8 mouse cellular contexts compared by ENCODE assay signal in genomic region chr9:58440100-58440499, GRCm38 (mm10). TPM values are rescaled to one million over a fixed set of nuclear protein-coding genes. Genes with fewer than 3 reads are reported as not detected.
DNase-seq lines count a peak whose midpoint lies in the region; ATAC-seq and TF ChIP-seq lines count a peak whose summit lies in the region.

No protein-coding gene starts in this region.

- H3K4me2 ChIP-seq in midbrain, embryonic 14.5 days (ENCODE audit: low read length) = no peak overlapping the region

- DNase-seq in lung, postnatal 36 days = peak; percentile 23
- DNase-seq in lung, adult 2 months = no peak
- DNase-seq in cerebellum, adult 11 months = peak; percentile 41
- peak; percentile 72 for DNase-seq in gastrocnemius, postnatal 25 days
- DNase-seq in midbrain, embryonic 14.5 days = no peak
- DNase-seq in kidney, adult 11 months = no peak
- DNase-seq in lung, postnatal 14 days = no peak
- DNase-seq in liver = no peak

- H3K4me3 ChIP-seq in lung, adult 2 months (replicated peaks; ENCODE audit: extremely low read depth, low read depth, low read length) = no peak overlapping the region
- H3K4me3 ChIP-seq in midbrain, embryonic 14.5 days (replicated peaks; ENCODE audit: low read depth, low read length) = no peak overlapping the region

- peak overlapping the region; percentile 77; the same call in 1 of the 2 replicates for H3K27ac ChIP-seq in midbrain, embryonic 14.5 days (replicated peaks; ENCODE audit: low read depth, low read length)

- TF ChIP-seq POLR2A in lung, adult 2 months (IDR thresholded peaks at IDR 0.05; ENCODE audit: borderline replicate concordance, extremely low read depth, low read depth, low read length) = no peak

- no peaks in the 10 kb centered on the region for H3K9me3 ChIP-seq in midbrain, embryonic 14.5 days (ENCODE audit: control insufficient read depth, low read length)

- WGBS in lung, adult 2 months = 80% methylated on average over 6 of the region's 6 CpGs
- WGBS in midbrain, embryonic 14.5 days = 69% methylated on average over 6 of the region's 6 CpGs

- ATAC-seq in midbrain, embryonic 14.5 days (ENCODE audit: low FRiP score, low TSS enrichment) = no peak

- TF ChIP-seq CTCF in lung, adult 2 months (IDR thresholded peaks at IDR 0.05; ENCODE audit: insufficient read depth, low read length) = no peak

- no peaks in the 10 kb centered on the region for H3K27me3 ChIP-seq in midbrain, embryonic 14.5 days (ENCODE audit: control insufficient read depth, insufficient read depth, low read length)

- no peak overlapping the region for H3K9ac ChIP-seq in midbrain, embryonic 14.5 days (replicated peaks; ENCODE audit: low read length)

- no peaks in the 10 kb centered on the region for H3K36me3 ChIP-seq in midbrain, embryonic 14.5 days (ENCODE audit: control insufficient read depth, insufficient read depth, low read length)

- H3K4me1 ChIP-seq in lung, adult 2 months (ENCODE audit: control insufficient read depth, insufficient read depth, low read length) = no peaks in the 10 kb centered on the region
- peaks cover 33% of the 10 kb centered on the region for H3K4me1 ChIP-seq in midbrain, embryonic 14.5 days (ENCODE audit: control insufficient read depth, insufficient read depth, low read length)

RNA-seq across cellular contexts. Expression of gene Insyn1, which starts 48.3 kb away (rescaled TPM):
- polyA plus RNA-seq in lung, adult 2 months (2012; rRNA removed) = 10.3 and 11.4 TPM in 2 replicates
- 10 to 100 TPM; 11.1 to 12.3 TPM for total RNA-seq in gastrocnemius, postnatal 25 days (2021)
- polyA plus RNA-seq in midbrain, embryonic 14.5 days (2014; fragmentation: Nextera tagmentation; extraction: Ambion mirVana) = 10.5 and 21.2 TPM in 2 replicates

Comparison
In these comparisons a context has a peak if more than half of its experiments do, and no peak if none do; other contexts are left out.
1. DNase-seq: peak in lung, postnatal 36 days (single experiment), cerebellum, adult 11 months (single experiment) and gastrocnemius, postnatal 25 days (single experiment); none in lung, adult 2 months (single experiment), midbrain, embryonic 14.5 days (single experiment), kidney, adult 11 months (single experiment), lung, postnatal 14 days (single experiment) and liver (single experiment).